Mouse (Mus musculus) cortical plate, adult 2 months (tissue): ENCODE measurements around the gene Gm884.

Source experiments
- CTCF ChIP-seq: fragments of 200-500 bp; IDR thresholded peaks from 2 replicates; pipeline ENCODE4 v1.5.1; 2011; ENCODE audit warnings: mild to moderate bottlenecking, control low read depth, low read length; ENCODE audit not compliant: insufficient read depth; ENCODE audit errors: extremely low read depth
- POLR2A ChIP-seq: fragments of 200-500 bp; IDR thresholded peaks from 2 replicates; pipeline ENCODE4 v1.6.1; 2011; ENCODE audit warnings: mild to moderate bottlenecking, low read length, control low read depth; ENCODE audit not compliant: insufficient read depth; ENCODE audit errors: extremely low read depth

GRCm38 (mm10) chr11:103649301-103649982 lies 28.5 kb upstream of the Gm884 start, which contains the start of gene Rprml:
- TF ChIP-seq CTCF, result no peak
- peak; percentile 47; the same call in 1 of the 2 replicates for TF ChIP-seq POLR2A
